Mouse (Mus musculus) myocyte (in vitro differentiated cells): Measurements from ENCODE around the gene Gabra3. TPM values are rescaled to one million over a fixed set of nuclear protein-coding genes. Genes with fewer than 3 reads are reported as not detected.

Source experiments
- H3K27me3 ChIP-seq: one replicate; pipeline ENCODE4 v1.6.1; 2011; ENCODE audit not compliant: control insufficient read depth, insufficient read depth, insufficient read length
- H3K36me3 ChIP-seq: one replicate; pipeline ENCODE4 v1.6.1; 2011; ENCODE audit not compliant: control insufficient read depth, insufficient read depth
- H3K4me2 ChIP-seq: one replicate; pipeline ENCODE4 v1.6.1; 2011; ENCODE audit warnings: low read depth, control low read depth
- H3K4me3 ChIP-seq: one replicate; pipeline ENCODE4 v1.5.1; 2011; ENCODE audit warnings: mild to moderate bottlenecking, control low read depth, moderate library complexity
- H3K79me2 ChIP-seq: one replicate; pipeline ENCODE4 v1.6.1; 2011; ENCODE audit not compliant: control insufficient read depth, insufficient read depth
- H3ac ChIP-seq: one replicate; pipeline ENCODE4 v1.6.1; 2011; ENCODE audit not compliant: control insufficient read depth, insufficient read length
- CEBPB ChIP-seq: IDR thresholded peaks from 2 replicates; pipeline ENCODE4 v1.6.1; 2011; ENCODE audit warnings: mild to moderate bottlenecking, moderate library complexity; ENCODE audit not compliant: poor library complexity, insufficient read depth, severe bottlenecking
- E2F4 ChIP-seq: IDR thresholded peaks from one replicate; pipeline ENCODE4 v1.6.1; 2011; ENCODE audit warnings: mild to moderate bottlenecking, control low read depth, moderate library complexity; ENCODE audit not compliant: insufficient read depth
- MAX ChIP-seq: IDR thresholded peaks from one replicate; pipeline ENCODE4 v1.6.1; 2011; ENCODE audit warnings: low read depth, mild to moderate bottlenecking, control low read depth
- MYOD1 ChIP-seq, 3 experiments: IDR thresholded peaks; one replicate each; pipeline ENCODE4 v1.6.1; 2011; ENCODE audit warnings: control low read depth in 2 of 3, low read depth in 2 of 3, mild to moderate bottlenecking in 2 of 3, moderate library complexity in 1 of 3; ENCODE audit not compliant: insufficient read length in 2 of 3, control insufficient read depth in 1 of 3
- MYOG ChIP-seq, 3 experiments: IDR thresholded peaks; one replicate each; pipeline ENCODE4 v1.6.1; 2011; ENCODE audit warnings: control low read depth in 2 of 3, low read depth in 2 of 3, mild to moderate bottlenecking in 2 of 3; ENCODE audit not compliant: insufficient read length in 2 of 3, control insufficient read depth in 1 of 3, insufficient read depth in 1 of 3
- POLR2A ChIP-seq: IDR thresholded peaks from one replicate; pipeline ENCODE4 v1.6.1; 2011; ENCODE audit warnings: low read depth, mild to moderate bottlenecking, control low read depth, moderate library complexity; ENCODE audit not compliant: insufficient read length
- POLR2AphosphoS2 ChIP-seq: IDR thresholded peaks from one replicate; pipeline ENCODE4 v1.6.1; 2011; ENCODE audit warnings: low read depth, control low read depth; ENCODE audit not compliant: insufficient read length
- REST ChIP-seq: IDR thresholded peaks from one replicate; pipeline ENCODE4 v1.6.1; 2011; ENCODE audit warnings: mild to moderate bottlenecking, control low read depth, moderate library complexity; ENCODE audit not compliant: insufficient read depth, insufficient read length
- SRF ChIP-seq: IDR thresholded peaks from one replicate; pipeline ENCODE4 v1.6.1; 2011; ENCODE audit warnings: low read depth; ENCODE audit not compliant: control insufficient read depth, insufficient read length
- TCF12 ChIP-seq: IDR thresholded peaks from one replicate; pipeline ENCODE4 v1.6.1; 2011; ENCODE audit warnings: mild to moderate bottlenecking, control low read depth; ENCODE audit not compliant: poor library complexity, insufficient read depth, severe bottlenecking
- TCF3 ChIP-seq: IDR thresholded peaks from one replicate; pipeline ENCODE4 v1.6.1; 2011; ENCODE audit warnings: low read depth, control low read depth; ENCODE audit not compliant: insufficient read length
- USF1 ChIP-seq: IDR thresholded peaks from one replicate; pipeline ENCODE4 v1.6.1; 2011; ENCODE audit warnings: low read depth, mild to moderate bottlenecking, control low read depth, moderate library complexity
- polyA plus RNA-seq: library from polyadenylated mRNA; unstranded; fragments of >200 nt; fragmentation: generic; extraction: Trizol; gene quantifications from one replicate; pipeline ENCODE4 v1.2.1, GENCODE M21; 2012; ENCODE audit warnings: missing spikeins

Gabra3 gene
- polyA plus RNA-seq, 1 experiment, result 0.10 TPM

DNA sequence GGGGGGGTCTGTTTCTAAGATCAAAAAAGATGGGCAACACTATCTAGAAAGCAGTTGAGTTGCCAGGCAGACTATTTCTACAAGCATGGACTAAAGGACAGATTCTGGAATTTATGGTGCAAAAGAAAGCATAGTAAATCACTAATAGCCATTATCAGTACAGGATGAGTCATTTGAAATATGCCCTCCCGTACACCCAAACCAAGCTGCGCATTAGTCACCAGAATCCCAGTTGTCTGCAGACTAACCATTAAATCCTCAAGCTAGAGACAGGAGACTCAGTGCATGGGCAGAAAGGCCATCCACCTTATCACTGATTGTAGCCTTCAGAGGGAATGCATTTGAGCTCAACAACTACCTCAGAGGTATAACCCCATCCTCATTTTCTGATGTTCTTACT is 166.8 kb downstream of the Gabra3 start:
- Histone ChIP-seq H3K36me3 (no peaks in the 10 kb centered on the region), H3ac (no peak overlapping the region), H3K4me3 (no peak overlapping the region), H3K79me2 (no peaks in the 10 kb centered on the region), H3K4me2 (no peak overlapping the region), H3K27me3 (no peaks in the 10 kb centered on the region)
- TF ChIP-seq E2F4 (no peak), MYOD1 (IDR thresholded peaks at IDR 0.05; ENCODE audit: control insufficient read depth in 1 of 3, insufficient read length in 2 of 3, low read depth in 2 of 3) (no peak), POLR2AphosphoS2 (no peak), TCF3 (no peak), MYOG (IDR thresholded peaks at IDR 0.05; ENCODE audit: control insufficient read depth in 1 of 3, insufficient read depth in 1 of 3, insufficient read length in 2 of 3, low read depth in 2 of 3) (no peak), CEBPB (no peak), POLR2A (no peak), SRF (no peak), REST (no peak), TCF12 (no peak), MAX (no peak), USF1 (no peak)

DNA sequence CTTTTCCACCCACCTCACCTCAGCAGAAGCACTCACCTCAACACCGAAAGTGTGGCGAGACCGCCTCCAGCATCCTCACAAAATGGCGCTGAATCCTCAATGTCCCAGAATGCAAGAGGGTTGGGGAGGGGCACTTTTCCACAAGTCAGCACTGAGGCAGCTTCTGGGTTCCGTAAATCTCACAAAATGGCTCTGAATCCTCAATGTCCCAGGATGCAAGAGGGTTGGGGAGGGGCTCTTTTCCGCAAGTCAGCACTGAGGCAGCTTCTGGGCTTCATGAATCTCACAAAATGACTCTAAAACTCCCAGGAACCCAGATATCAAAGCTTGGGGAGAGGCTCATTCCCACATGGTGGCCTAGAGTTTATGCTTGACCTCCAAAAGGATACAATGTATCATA is 269.9 kb downstream of the Gabra3 start, which contains the start of gene Magea10:
Gene Magea10 (minus strand): TSS at position 101 of the 400 bp plus-strand sequence.
- Histone ChIP-seq H3K4me3 (no peak within 1 kb of the TSS), H3K36me3 (no peaks in the 10 kb centered on the region), H3K4me2 (no peak within 1 kb of the TSS), H3K27me3 (no peaks in the 10 kb centered on the region), H3K79me2 (no peaks in the 10 kb centered on the region), H3ac (no peak within 1 kb of the TSS)
- TF ChIP-seq TCF12, result no peak
- TF ChIP-seq SRF, result no peak
- TF ChIP-seq POLR2A, result no peak
- no peak for TF ChIP-seq TCF3
- no peak for TF ChIP-seq REST
- no peak for TF ChIP-seq CEBPB
- TF ChIP-seq USF1, result no peak
- no peak for TF ChIP-seq MYOG (IDR thresholded peaks at IDR 0.05; ENCODE audit: control insufficient read depth in 1 of 3, insufficient read depth in 1 of 3, insufficient read length in 2 of 3, low read depth in 2 of 3)
- TF ChIP-seq MAX, result no peak
- no peak for TF ChIP-seq MYOD1 (IDR thresholded peaks at IDR 0.05; ENCODE audit: control insufficient read depth in 1 of 3, insufficient read length in 2 of 3, low read depth in 2 of 3)
- no peak for TF ChIP-seq POLR2AphosphoS2
- no peak for TF ChIP-seq E2F4

Other genes with a start within 250 kb of the Gabra3 start
- not detected for gene Gabrq, start 168.3 kb upstream of the Gabra3 start, polyA plus RNA-seq